Mouse (Mus musculus) urinary bladder, postnatal 10 days (tissue): Measurements from ENCODE around the gene Mas1.

Source experiments
- DNase-seq: peaks from one replicate; pipeline ENCODE4 v3.0.0; 2022; ENCODE audit warnings: low spot score

Gene Mas1

DNA sequence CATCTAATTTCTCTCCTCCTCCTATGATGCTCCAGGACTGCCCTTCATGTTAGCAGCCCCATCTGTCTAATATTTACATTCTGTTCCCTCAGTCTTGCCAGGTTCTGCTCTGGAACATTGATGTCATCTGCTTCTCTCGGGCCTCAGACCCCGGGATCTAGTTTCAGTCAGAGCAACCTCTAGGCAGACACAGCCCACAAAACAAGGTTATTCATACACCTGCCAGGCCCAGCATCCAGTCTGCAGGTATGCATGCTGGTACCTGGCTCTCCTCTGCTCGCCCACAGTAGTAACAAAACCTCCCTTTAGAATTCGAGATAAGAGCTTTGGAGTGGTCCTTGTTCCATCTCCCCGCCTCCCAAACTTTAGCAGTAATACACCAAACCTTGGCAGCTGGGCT, 37.6 kb downstream of the Mas1 start:
- DNase-seq = no peak

DNA sequence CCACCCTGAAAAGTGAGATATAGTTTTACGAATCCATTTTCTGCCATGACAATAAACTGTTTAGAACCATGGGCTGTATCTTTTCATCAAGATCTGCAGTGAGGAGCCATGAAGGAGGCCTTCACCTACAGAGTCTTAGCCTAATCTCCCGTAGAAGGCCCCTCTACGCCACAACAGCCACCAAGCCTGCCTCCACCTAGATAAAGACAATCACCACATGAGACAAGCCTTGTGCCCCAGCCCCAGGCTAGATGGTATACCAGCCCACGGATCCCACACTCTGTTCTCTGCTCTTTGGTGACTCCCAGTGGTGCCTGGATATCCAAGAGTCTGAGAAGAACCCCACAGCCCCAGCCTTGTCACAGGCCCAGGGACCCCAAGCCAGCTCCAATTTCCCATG, 52.1 kb downstream of the Mas1 start:
- DNase-seq = no peak

DNA sequence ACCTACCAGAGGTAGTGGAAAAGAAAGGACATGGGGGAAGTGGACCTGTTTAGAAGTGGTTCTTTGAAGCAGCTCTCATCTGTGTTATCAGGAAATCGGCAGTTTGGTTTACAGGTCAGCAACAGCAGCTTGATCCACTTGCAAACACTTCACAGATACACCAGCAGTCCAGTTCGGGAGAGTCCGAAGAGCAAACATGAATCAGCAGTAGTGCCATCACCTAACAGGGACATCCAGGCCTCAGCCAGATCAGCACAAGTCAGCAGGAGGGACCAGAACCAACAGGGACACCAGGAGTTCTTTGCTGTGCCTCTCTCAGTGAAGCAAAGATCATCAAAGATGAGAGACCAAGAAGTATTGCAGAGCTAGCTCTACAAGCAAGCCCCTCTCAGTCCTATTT, 53.4 kb downstream of the Mas1 start:
- no peak for DNase-seq

DNA sequence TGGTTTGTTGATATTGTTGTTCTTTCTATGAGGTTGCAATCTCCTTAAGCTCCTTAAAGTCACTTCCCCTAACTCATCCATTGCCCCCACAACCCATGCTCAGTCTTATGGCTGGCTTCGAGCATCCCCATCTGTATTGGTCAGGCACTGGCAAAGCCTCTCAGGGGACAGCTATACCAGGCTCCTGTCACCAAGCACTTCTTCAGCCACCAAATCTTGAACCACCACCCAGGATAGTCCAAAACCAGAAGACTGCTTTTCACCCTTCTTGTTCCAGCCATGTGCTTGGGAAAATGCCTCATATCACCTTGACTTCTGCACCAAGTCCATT, 57.0 kb downstream of the Mas1 start:
- no peak for DNase-seq

- DNase-seq = no peak
Measured at GRCm38 (mm10) chr17:12810103-12810972, 57.6 kb downstream of the Mas1 start.

GRCm38 (mm10) chr17:12808851-12809250, 59.1 kb downstream of the Mas1 start:
- no peak for DNase-seq

DNA sequence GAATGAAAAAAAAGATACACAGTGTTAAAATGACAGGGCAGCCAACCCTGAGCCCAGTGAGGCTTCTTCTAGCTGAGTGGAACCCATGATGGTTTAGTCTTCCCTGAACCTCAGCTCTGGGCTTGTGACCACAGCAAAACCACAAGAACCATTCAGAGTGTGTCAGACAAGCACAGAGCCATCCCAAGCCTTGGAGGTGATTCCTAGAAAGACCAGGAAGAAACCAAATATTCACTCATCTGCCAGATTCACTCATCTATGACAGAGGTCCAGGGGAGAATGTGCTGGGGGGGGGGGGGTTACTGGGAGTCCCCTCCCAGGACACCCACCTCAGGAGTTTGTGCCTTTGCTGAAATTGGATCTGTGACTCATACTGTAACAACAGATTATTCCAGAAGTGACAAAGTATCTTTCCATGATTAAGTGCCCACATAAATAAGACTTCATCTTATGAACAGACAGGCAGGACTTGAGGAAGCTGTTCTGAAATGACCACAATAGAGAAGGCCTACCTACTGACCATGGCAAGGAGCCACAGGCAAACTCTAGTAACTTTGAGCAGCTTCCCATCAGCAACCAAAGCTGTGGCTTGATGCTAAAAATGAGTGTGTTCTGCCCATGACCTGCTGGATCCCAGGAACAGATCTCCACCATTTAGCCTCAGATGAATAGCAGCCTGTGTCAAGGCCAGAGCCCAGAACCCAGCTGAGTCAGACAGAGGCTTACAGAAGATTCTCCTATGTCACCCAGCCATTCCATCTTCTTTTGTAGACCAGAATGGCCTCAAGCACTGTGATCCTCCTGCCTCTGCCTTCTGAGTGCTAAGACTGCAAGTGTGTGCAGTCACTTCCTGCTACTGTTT, 63.1 kb downstream of the Mas1 start:
- no peak for DNase-seq

GRCm38 (mm10) chr17:12801861-12802540, 65.9 kb downstream of the Mas1 start:
- no peak for DNase-seq

DNA sequence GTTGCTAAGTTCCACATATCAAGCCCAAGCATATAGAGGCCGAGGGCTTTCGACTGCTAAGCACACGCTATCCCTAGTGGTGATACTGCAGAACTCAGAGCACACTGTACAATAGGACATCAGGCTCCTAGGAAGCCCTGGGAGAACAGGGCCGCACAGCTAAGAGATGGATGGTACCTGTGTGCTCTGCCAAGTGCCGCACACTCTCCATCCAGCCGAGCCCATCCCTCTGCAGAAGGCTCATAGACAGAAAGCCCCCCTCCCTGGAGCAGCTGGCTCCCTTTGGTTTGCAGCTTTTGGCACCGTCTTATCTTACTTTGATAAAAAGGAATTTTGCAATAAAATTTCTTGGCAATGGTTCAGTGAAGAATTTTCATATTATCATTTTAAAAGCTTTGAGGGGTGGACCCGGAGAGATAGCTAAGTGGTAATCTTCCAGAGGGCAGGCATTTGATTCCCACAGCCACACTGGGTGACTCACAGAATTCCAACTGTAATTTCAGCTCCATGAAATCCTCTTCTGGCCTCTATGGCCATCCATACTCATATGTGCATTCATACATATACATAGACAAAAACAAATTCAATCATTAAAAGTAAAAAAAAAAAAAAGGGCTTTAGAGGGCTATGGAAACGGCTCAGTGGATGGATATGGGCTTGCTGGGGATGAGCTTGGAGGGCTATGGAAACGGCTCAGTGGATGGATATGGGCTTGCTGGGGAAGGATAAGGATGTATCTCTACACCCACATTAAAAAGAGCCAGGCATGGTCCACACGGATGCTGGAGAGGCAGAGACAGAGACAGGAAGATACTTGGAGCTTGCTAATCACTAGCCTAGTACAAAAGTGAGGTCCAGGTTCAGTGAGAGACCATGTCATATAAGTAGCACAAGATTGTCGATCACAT, 68.3 kb downstream of the Mas1 start:
- no peak for DNase-seq

GRCm38 (mm10) chr17:12798571-12798970, 69.4 kb downstream of the Mas1 start:
- no peak for DNase-seq

GRCm38 (mm10) chr17:12797427-12798029, 70.4 kb downstream of the Mas1 start:
- no peak for DNase-seq

- no peak for DNase-seq
Measured at GRCm38 (mm10) chr17:12796633-12797032, 71.3 kb downstream of the Mas1 start.

DNA sequence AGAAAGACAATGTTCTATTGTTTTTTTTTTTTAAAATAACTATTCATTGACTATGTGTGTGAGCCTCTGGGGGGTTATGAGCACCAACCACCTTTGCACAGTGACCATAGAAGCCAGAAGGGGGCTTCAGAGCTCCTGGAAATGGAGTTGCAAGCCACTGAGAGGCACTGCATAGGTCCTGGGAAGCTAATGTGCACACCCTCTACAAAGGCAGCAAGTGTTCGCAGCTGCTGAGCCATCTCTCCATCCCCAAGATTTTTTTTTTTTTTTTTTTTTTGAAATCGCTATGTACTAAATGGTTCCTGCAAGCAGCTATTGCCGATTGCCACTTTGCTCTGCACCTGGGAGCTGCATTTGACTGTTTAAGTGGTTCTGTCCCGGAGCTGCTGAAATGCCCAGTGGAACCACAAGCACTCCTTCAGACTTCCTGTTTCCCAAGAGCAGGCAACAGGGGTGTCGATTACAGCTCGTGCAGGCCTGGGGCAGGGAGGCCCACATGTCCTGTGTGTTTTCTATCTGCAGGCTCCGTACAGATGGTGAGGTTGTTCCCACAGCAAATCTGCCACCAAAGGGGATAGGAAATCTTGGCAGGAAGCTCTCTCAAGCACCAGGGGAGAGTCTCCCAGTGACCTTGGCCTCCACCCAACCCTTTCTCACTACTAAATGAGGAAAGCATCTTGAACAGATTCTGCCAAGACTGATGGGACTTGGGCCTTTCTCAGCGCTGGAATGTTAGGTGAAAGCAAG, 74.1 kb downstream of the Mas1 start:
- DNase-seq = no peak

GRCm38 (mm10) chr17:12792422-12793206, 75.3 kb downstream of the Mas1 start:
- no peak for DNase-seq

DNA sequence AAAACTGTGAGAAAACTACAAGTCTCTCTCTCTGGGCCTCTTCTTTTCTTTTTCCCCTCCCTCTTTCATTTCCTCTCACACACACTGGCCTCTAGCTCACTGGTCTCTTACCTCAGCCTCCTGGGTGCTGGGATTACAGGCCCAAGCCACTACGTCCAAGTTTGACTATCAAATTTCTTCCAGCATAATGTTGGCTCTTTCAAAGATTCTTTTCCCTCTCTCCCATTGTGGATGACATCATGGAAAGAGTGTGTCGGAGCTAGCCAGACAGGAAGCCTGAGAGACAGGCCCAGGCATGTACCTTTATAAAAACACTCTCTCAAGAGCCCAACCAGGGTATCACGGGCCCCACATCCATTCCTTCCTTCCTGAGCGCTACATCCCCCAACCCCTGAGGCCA, 76.5 kb downstream of the Mas1 start:
- no peak for DNase-seq

GRCm38 (mm10) chr17:12791079-12791406, 76.9 kb downstream of the Mas1 start:
- no peak for DNase-seq
